Mouse (Mus musculus) embryonic facial prominence, embryonic 15.5 days (tissue): ENCODE results near the gene Rcan3. TPM values are rescaled to one million over a fixed set of nuclear protein-coding genes. Genes with fewer than 3 reads are reported as not detected.

Experiments used
- ATAC-seq: fragments of 200-750 bp; cut with Nextera tagmentation; 2 replicates; pipeline ENCODE4 v1.8.0; 2017; ENCODE audit warnings: low read depth, moderate TSS enrichment; ENCODE audit not compliant: insufficient number of reproducible peaks, low FRiP score, low TSS enrichment
- H3K27ac ChIP-seq: fragments of 300-500 bp; sonication (generic); replicated peaks from 2 replicates; pipeline ENCODE4 v1.5.1; 2015; ENCODE audit warnings: mild to moderate bottlenecking, inconsistent platforms
- H3K27me3 ChIP-seq: fragments of 300-500 bp; sonication (generic); 2 replicates; pipeline ENCODE4 v1.6.1; 2015; ENCODE audit warnings: inconsistent platforms
- H3K36me3 ChIP-seq: fragments of 300-500 bp; sonication (generic); 2 replicates; pipeline ENCODE4 v1.6.1; 2015; ENCODE audit warnings: mild to moderate bottlenecking, inconsistent platforms
- H3K4me1 ChIP-seq: fragments of 300-500 bp; sonication (generic); 2 replicates; pipeline ENCODE4 v1.6.1; 2015; ENCODE audit warnings: inconsistent platforms
- H3K4me2 ChIP-seq: fragments of 300-500 bp; sonication (generic); replicated peaks from 2 replicates; pipeline ENCODE4 v1.6.1; 2015; ENCODE audit warnings: mild to moderate bottlenecking, inconsistent platforms
- H3K4me3 ChIP-seq: fragments of 300-500 bp; sonication (generic); replicated peaks from 2 replicates; pipeline ENCODE4 v1.5.1; 2015; ENCODE audit warnings: mild to moderate bottlenecking, inconsistent platforms
- H3K9ac ChIP-seq: fragments of 300-500 bp; sonication (generic); 2 replicates; pipeline ENCODE4 v1.6.1; 2015; ENCODE audit warnings: inconsistent platforms
- H3K9me3 ChIP-seq: fragments of 300-500 bp; sonication (generic); replicated peaks from 2 replicates; pipeline ENCODE4 v1.6.1; 2016; ENCODE audit warnings: inconsistent platforms
- WGBS: fragments of 180-500 bp; shearing (Covaris S2); methylation state at CpG from one replicate; pipeline ENCODE4 v1.1.7; 2015; 5-methylcytosine and 5-hydroxymethylcytosine counted together
- polyA plus RNA-seq: library from polyadenylated mRNA; unstranded; fragments of >200 nt; fragmentation: Nextera tagmentation; extraction: Ambion mirVana; gene quantifications from 2 replicates; pipeline ENCODE4 v1.2.1, GENCODE M21; 2015

Rcan3 gene
- polyA plus RNA-seq, 1 experiment from 2014 or later = 20.1 TPM

DNA sequence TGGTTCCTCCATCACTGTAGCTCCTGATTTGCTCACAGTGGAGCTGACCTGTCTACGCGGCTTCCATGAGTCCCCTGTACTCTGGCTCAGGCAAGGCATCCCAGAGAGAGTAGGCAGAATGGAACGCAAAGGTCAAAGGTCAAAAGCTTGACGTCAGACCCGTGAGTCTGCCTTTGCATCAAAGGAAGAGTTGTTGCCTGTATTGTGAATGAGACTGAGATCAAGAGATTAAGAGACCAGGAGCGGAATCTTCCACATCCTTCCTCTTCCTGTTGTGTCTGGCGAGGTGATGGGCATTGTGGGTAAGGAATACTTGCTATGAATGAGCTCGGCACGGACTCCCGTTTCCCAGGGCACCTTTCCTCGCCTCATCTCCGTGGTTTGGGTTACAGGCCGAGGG is 2.6 kb upstream of the Rcan3 start:
- Histone ChIP-seq H3K27ac (no peak overlapping the region), H3K4me2 (no peak overlapping the region), H3K9me3 (no peaks in the 10 kb centered on the region), H3K36me3 (no peaks in the 10 kb centered on the region), H3K4me1 (peaks cover 11% of the 10 kb centered on the region), H3K27me3 (no peaks in the 10 kb centered on the region), H3K4me3 (no peak overlapping the region), H3K9ac (no peak overlapping the region)
- no peak for ATAC-seq
- WGBS = 50% methylated on average over 13 of the region's 13 CpGs

DNA sequence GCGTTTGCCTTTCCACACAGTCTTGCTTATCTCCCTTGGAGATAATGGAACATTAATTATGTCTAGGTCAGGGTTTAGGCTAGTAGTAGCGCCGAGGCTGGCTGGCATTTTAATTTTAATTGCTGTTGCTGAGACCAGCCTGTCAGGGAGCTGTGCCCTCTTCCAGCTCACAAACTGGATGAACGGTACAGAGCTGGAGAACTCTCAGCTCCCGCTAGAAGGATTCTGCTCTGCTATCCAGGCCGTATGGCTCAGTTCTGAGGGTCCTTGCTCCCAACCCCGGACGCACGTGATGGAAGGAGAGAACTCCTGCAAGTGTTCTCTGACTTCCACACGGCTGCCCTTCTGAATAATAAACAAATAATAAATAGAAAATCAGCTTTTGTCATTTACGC is 739 bp upstream of the Rcan3 start:
- no peaks in the 10 kb centered on the region for H3K9me3 ChIP-seq
- H3K4me1 ChIP-seq = peaks cover 8% of the 10 kb centered on the region
- ATAC-seq = no peak
- no peak overlapping the region for H3K27ac ChIP-seq
- 24% methylated on average over 11 of the region's 11 CpGs for WGBS
- peak overlapping the region; percentile 94 for H3K4me2 ChIP-seq
- peak overlapping the region; percentile 41 for H3K9ac ChIP-seq
- H3K36me3 ChIP-seq = no peaks in the 10 kb centered on the region
- H3K4me3 ChIP-seq = peak overlapping the region; percentile 70
- no peaks in the 10 kb centered on the region for H3K27me3 ChIP-seq

DNA sequence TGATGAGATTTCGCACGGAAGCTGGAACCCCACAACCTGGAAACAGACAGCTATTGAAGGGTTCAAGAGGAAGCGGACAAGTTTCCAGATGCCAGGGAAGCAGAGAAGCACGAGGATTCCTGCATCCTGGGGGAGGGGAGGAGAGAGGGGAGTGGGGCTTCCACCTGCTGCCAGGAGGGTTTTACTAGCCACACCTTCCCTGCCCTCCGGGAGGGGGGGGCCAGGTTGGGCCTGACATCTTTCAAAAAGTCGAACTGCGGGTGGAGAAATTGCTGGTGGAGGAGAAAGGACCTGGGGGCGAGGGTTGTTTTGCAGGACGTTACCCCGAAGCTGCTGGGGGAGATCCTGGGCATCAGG is 589 bp downstream of the Rcan3 start:
- peak overlapping the region; percentile 70 for H3K4me3 ChIP-seq
- 4% methylated on average over 10 of the region's 10 CpGs for WGBS

DNA sequence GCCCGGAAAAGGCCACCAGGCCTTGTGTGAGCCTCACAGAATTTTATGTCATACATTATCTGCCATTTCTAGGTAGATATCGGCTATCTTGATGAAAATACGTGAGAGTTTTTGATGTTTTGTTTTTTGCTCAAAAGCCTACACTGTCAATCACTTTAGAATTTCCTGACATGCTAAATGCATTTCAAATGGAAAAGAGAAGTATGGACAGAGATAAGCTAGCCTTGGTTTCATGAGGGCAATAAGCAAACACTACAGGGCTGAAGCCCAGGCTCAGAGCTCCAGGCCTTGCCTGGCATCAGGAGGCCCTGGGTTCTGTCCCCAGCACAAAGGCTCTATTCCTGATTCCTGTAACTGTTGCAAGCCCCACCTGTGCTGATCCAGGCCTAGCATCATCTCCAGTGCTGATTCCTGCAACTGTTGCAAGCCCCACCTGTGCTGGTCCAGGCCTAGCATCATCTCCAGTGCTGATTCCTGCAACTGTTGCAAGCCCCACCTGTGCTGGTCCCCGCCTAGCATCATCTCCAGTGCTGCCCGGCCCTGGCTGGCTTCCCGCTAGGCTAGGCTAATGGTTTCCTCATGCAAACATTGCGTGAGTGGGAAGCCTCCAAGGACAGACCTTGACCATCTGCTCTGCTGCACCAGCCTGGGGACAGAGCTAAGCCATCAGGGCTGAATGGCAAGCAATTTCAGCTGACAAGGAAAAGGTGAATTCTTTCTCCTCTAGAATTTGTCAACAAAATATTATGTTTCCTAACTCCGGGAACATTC is 3.5 kb downstream of the Rcan3 start:
- Histone ChIP-seq H3K27ac (no peak overlapping the region), H3K27me3 (no peaks in the 10 kb centered on the region), H3K4me3 (no peak overlapping the region), H3K4me2 (no peak overlapping the region), H3K4me1 (peaks cover 4% of the 10 kb centered on the region), H3K36me3 (no peaks in the 10 kb centered on the region), H3K9ac (no peak overlapping the region), H3K9me3 (no peaks in the 10 kb centered on the region)
- ATAC-seq = no peak
- WGBS = 71% methylated on average over 8 of the region's 8 CpGs

More for the DNA sequence above, 589 bp downstream of the Rcan3 start:
- ATAC-seq = no peak
- H3K27me3 ChIP-seq = no peaks in the 10 kb centered on the region
- H3K9ac ChIP-seq = peak overlapping the region; percentile 74
- H3K36me3 ChIP-seq = no peaks in the 10 kb centered on the region
- H3K4me2 ChIP-seq = peak overlapping the region; percentile 94
- no peaks in the 10 kb centered on the region for H3K9me3 ChIP-seq
- H3K27ac ChIP-seq = peak overlapping the region; percentile 61; the same call in 1 of the 2 replicates
- H3K4me1 ChIP-seq = peaks cover 4% of the 10 kb centered on the region

DNA sequence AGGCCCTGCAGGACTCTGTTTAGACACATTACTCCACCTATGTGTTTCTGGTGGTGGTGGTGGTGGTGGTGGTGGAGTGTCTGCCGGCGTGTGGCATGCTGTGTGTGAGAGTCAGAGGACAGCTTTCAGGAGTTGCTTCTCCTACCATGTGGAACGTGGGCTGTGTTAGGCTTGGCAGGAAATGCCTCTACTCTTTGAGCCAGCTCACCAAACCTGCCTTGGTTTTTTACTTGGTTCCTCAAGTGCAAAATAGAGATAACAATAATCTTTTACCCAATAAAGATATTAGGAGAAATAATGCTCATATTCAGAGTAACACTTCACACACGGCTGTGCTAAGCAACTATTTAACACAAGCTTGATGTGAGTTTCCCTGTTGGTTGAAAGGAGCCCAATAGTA is 4.3 kb downstream of the Rcan3 start:
- no peak overlapping the region for H3K9ac ChIP-seq

DNA sequence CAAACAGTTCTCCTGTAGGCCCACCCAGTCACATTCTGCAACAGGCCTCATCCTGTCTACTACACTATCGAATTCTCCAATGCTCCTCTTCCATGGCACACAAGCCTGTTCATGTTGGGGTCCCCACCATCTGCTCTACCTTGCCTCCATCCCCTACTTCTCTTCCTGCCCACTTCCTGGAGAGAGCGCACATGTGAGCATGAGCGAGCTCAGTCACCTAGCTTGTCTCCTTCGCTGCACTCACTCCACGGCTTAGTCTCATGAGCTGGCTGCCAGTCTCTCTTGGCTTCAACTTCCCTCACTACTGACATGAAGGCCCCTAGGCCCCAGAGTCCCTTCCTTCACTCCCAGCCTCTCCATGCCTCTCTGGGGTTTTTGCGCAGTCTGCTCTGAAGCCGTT is 7.1 kb downstream of the Rcan3 start:
- Histone ChIP-seq H3K27me3 (no peaks in the 10 kb centered on the region), H3K4me3 (no peak overlapping the region), H3K27ac (no peak overlapping the region), H3K9me3 (no peaks in the 10 kb centered on the region), H3K36me3 (peaks cover 22% of the 10 kb centered on the region), H3K4me2 (no peak overlapping the region), H3K4me1 (no peaks in the 10 kb centered on the region), H3K9ac (no peak overlapping the region)
- no peak for ATAC-seq
- WGBS = 74% methylated on average over 7 of the region's 7 CpGs

More for the DNA sequence above, 4.3 kb downstream of the Rcan3 start:
- ATAC-seq = no peak
- H3K4me1 ChIP-seq = peaks cover 2% of the 10 kb centered on the region
- no peaks in the 10 kb centered on the region for H3K27me3 ChIP-seq
- no peak overlapping the region for H3K4me3 ChIP-seq
- 79% methylated on average over 4 of the region's 4 CpGs for WGBS
- H3K9me3 ChIP-seq = no peaks in the 10 kb centered on the region
- no peak overlapping the region for H3K27ac ChIP-seq
- no peak overlapping the region for H3K4me2 ChIP-seq
- H3K36me3 ChIP-seq = 0 out of 2 replicates have a peak, but pooled peaks cover 3% of the 10 kb centered on the region

DNA sequence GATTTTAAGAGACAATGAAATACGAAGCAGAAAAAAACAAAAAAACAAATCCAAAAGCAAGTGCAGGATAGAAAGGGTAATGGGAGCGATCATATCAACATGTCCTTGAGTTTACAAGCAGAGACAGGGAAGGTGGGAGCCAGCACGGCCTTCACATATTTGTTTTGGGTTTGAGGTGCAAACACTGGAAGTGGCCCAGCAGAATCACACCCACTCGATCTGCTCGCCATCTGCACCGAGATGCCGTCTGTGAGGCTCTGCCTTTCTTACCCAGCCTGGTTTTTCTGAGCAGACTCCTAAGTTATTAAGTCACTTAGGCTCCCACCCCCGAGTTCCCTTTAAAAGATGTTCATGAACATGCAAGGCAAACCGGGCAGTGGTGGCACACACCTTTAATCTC is 8.0 kb downstream of the Rcan3 start:
- Histone ChIP-seq H3K27ac (no peak overlapping the region), H3K4me1 (no peaks in the 10 kb centered on the region), H3K36me3 (peaks cover 22% of the 10 kb centered on the region), H3K9ac (no peak overlapping the region), H3K4me3 (no peak overlapping the region), H3K9me3 (no peaks in the 10 kb centered on the region), H3K27me3 (no peaks in the 10 kb centered on the region), H3K4me2 (no peak overlapping the region)
- WGBS = 71% methylated on average over 9 of the region's 9 CpGs
- no peak for ATAC-seq

DNA sequence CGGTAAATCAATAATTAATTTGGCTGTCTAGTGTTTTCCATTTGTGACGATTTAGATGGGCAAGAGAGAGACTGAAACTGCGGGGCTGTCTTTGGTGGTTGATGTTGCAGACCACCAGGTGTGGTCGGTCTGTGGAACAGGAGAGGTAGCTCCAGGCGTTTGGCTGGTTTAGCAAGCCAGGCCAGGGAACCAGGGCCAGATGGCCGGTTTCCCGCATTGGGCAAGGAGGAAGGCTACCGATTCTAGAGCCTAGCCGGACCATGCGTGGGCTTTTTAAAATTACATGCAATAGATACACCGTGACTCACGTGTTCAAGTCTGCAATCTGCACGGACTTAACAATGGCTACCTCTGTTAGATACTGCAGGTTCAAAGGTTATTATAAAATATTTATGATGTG is 12.7 kb downstream of the Rcan3 start:
- Histone ChIP-seq H3K9ac (no peak overlapping the region), H3K4me2 (no peak overlapping the region), H3K27ac (no peak overlapping the region), H3K27me3 (no peaks in the 10 kb centered on the region), H3K9me3 (no peaks in the 10 kb centered on the region), H3K4me1 (no peaks in the 10 kb centered on the region), H3K4me3 (no peak overlapping the region), H3K36me3 (peaks cover 60% of the 10 kb centered on the region)
- 91% methylated on average over 13 of the region's 13 CpGs for WGBS
- ATAC-seq = no peak

DNA sequence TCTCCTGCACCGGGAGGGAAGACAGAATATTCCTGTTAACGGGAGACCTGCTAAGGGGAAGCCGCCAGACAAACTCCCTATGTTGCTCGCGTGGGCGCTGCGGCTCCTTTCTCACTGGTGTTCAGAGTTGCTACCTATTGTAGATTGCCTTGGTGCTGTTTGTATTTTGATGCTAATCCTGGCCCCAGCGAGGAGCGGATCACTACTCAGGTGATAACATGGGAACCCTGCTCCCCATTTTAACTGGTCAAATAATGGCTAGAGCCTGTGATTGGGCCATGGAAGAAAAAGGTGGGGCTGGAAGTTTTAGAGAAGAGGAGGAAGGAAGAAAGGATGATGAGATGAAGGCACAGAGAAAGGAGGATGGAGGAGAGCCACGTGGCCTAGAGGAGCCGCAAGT is 13.2 kb downstream of the Rcan3 start:
- WGBS = 83% methylated on average over 11 of the region's 11 CpGs
- Histone ChIP-seq H3K4me3 (no peak overlapping the region), H3K36me3 (peaks cover 66% of the 10 kb centered on the region), H3K27me3 (no peaks in the 10 kb centered on the region), H3K9me3 (no peaks in the 10 kb centered on the region), H3K4me1 (no peaks in the 10 kb centered on the region), H3K9ac (no peak overlapping the region), H3K4me2 (no peak overlapping the region), H3K27ac (no peak overlapping the region)
- no peak for ATAC-seq

DNA sequence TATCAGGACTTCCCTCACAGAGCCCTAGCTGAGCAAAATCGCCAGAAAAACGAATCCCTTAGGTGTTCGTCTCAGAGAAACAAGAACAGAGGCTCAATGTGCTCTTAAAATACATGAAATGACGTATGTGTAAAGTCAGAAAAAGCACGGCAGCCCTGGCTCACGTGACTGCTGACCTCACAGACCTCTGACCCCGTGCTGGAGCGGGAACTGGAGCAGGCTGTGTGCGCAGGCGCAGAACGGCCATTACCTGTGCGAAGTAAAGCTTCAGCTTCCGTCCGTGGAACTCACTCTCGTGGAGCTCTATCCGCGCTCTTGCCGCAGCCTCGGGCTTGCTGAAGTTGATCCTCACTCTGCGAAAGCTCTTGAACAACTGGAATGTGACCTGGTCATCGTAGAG is 13.7 kb downstream of the Rcan3 start:
- H3K27ac ChIP-seq = no peak overlapping the region
- no peaks in the 10 kb centered on the region for H3K9me3 ChIP-seq
- peaks cover 68% of the 10 kb centered on the region for H3K36me3 ChIP-seq
- 82% methylated on average over 21 of the region's 21 CpGs for WGBS
- no peaks in the 10 kb centered on the region for H3K4me1 ChIP-seq
- no peaks in the 10 kb centered on the region for H3K27me3 ChIP-seq
- no peak overlapping the region for H3K9ac ChIP-seq
- no peak overlapping the region for H3K4me2 ChIP-seq
- H3K4me3 ChIP-seq = no peak overlapping the region
- no peak for ATAC-seq

DNA sequence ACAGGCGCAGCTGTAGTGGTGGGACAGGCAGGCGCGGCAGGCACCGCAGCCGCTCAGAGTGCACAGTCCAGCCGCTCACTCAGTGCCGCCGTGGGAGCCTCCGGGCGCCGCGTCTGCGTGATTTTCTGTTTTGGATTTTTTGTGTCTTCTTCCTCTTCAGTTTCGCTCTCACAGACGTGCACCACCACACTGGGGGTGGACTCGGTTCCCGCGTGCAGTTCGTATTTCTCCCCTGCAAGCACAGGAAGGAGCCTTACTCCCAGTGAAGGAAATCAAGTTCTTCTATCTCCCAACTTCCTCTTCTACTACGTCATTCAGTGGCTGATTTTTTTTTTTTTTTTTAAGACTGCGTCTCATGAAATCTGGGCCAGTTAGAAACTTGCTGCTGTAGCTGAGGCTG is 17.3 kb downstream of the Rcan3 start:
- no peak overlapping the region for H3K4me3 ChIP-seq
- 89% methylated on average over 21 of the region's 21 CpGs for WGBS
- H3K4me1 ChIP-seq = no peaks in the 10 kb centered on the region
- ATAC-seq = no peak
- no peak overlapping the region for H3K9ac ChIP-seq
- no peak overlapping the region for H3K27ac ChIP-seq
- peaks cover 61% of the 10 kb centered on the region for H3K36me3 ChIP-seq
- no peaks in the 10 kb centered on the region for H3K9me3 ChIP-seq
- no peak overlapping the region for H3K4me2 ChIP-seq
- H3K27me3 ChIP-seq = no peaks in the 10 kb centered on the region

DNA sequence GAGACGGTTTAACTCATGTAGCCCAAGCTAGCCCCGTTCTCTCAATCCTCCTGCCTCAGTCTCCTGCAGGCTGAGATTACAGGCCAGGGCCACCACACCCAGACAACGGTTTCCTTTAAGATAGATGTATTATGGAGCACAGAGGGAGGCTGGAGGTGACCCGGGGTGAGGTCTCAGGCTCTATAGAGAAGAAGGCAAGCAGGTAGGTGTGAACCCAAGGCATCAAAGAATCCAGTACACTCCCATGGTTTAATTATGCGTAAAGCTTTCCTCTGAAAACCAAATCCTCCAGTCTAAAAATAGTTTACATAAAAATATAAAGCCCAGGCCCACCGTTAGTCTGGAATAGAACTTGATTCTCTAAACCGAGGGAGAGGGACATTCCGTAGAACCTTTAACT is 20.2 kb downstream of the Rcan3 start:
- peaks cover 43% of the 10 kb centered on the region for H3K36me3 ChIP-seq
- 76% methylated on average over 8 of the region's 8 CpGs for WGBS
- no peaks in the 10 kb centered on the region for H3K9me3 ChIP-seq
- no peak overlapping the region for H3K4me3 ChIP-seq
- H3K27me3 ChIP-seq = no peaks in the 10 kb centered on the region
- no peak for ATAC-seq
- no peaks in the 10 kb centered on the region for H3K4me1 ChIP-seq
- no peak overlapping the region for H3K27ac ChIP-seq
- no peak overlapping the region for H3K9ac ChIP-seq
- H3K4me2 ChIP-seq = no peak overlapping the region
